Mouse (Mus musculus) cerebellum, adult 8-10 months (tissue): Measurements from ENCODE around the gene Gm20855.
"Not testable (repeated sequence)": the region's sequence is repeated elsewhere in the genome, so short reads cannot be mapped to it uniquely, and the experiment has no call there.

Experiments used
- DNase-seq: peaks from one replicate; pipeline ENCODE4 v3.0.0; 2022

The Gm20855 gene

DNA sequence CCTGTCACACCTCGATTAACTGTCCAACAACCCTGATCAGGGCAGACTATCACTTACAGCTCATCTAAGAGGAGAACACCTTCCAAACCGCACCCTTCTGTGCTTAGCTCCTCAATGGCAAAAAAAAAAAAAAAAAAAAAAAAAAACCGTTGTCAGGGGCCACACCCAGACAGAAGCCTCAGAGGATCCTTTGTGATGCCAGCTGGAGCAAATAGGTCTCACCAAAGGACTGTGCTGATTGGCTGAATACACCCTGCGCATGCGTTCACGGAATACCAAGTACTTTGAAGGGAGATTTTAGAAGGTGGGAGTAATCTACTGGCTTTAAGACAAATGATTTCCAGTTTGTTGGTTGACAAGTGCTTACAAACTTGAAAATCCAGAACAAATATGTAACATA is at the start of gene Gm20855:
Gene Gm20855, minus strand, starts transcription at position 101 of the 400 bp plus-strand sequence.
- DNase-seq: not testable (repeated sequence)
